Mouse (Mus musculus): ENCODE results near the gene Rps15.
"Not testable (repeated sequence)": the region's sequence is repeated elsewhere in the genome, so short reads cannot be mapped to it uniquely, and the experiment has no call there.

Gene Rps15

GRCm38 (mm10) chr10:80292251-80293146, at the start of gene Rps15:
TSS of gene Rps15 (plus strand) at chr10:80292453.
- DNase-seq: peak; percentile 98

GRCm38 (mm10) chr10:80242607-80243006, 49.6 kb upstream of the Rps15 start:
- no peak for DNase-seq

DNA sequence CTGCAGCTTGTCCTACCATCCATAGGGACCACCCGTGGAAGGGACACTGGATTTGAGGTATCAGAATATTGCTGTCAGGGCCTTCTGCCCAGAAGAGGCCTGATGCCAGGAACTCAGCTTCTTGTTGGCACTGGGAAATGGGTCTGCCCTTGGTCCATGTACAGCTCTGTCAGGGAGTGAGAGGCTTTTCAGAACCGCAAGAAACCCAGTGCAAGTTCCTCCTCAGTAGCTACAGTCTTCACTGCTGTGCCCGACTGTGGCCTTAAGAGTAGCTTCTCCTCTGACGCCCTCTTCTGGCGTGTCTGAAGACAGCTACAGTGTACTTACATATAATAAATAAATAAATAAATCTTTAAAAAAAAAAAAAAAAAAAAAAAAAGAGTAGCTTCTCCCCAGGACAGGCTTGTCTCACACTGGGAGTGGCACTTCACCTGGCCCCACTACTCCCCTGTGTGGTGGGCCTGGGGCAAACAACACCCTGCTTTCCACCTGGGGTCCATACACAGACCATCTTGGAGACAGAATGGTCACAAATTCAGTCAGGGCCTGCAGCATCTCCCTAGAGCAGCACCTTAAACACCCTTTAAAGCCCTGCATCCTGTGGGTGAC, 47.4 kb upstream of the Rps15 start:
- peak; percentile 75 for DNase-seq

DNA sequence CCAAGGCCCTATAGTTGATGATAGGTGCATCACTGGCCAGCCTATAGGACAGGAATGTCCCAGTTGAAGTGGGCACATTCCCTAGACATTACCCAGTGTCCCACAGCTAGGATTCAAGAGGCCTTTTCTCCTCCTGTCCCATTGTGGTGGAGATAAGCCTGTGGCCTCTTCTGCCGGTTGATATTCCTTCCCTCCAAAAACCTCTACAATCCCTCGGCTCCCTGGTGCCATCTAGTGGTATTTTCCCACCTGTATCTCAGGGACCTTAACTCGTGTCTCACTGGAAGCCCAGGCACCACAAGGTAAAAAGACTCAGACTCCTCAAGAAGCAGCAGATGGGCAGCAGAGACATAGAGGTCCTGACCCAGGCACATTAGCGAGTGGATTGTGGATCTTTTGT, 46.7 kb upstream of the Rps15 start:
- peak; percentile 93 for DNase-seq

DNA sequence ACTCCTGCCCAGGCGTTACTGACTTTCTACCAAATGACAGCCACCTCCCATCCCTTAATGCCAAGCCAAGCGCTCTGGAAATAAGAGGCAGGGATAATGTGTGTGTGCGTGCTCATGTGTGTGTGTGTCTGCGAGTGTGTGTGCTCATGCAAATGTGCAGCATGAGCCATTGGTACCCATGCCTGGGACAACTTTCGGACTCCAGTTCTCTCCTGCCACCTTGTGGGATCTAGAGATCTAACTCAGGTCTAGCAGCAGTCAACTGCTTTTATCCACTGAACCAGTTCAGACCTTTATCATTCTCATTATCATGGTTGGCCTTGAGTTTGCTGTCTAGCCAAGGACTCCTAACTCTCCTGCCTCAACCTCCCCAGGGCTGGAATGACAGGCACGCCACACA, 44.4 kb upstream of the Rps15 start:
- peak; percentile 69 for DNase-seq

DNA sequence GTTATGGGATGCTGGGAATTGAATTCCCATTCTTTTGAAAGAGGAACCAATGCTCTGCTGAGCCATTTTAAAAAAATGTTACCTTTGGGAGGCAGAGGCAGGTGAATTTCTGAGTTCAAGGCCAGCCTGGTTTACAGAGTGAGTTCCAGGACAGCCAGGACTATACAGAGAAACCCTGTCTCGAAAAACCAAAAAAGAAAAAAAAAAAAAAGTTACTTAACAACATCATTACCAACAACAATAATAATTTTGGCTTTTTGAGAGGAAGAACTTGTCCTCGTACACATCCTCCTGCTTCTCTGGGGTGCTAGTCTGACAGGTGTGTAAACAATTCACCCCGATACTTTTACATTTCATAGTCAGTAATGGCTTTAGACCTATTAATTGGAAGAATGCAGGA, 43.8 kb upstream of the Rps15 start:
- DNase-seq: not testable (repeated sequence)

DNA sequence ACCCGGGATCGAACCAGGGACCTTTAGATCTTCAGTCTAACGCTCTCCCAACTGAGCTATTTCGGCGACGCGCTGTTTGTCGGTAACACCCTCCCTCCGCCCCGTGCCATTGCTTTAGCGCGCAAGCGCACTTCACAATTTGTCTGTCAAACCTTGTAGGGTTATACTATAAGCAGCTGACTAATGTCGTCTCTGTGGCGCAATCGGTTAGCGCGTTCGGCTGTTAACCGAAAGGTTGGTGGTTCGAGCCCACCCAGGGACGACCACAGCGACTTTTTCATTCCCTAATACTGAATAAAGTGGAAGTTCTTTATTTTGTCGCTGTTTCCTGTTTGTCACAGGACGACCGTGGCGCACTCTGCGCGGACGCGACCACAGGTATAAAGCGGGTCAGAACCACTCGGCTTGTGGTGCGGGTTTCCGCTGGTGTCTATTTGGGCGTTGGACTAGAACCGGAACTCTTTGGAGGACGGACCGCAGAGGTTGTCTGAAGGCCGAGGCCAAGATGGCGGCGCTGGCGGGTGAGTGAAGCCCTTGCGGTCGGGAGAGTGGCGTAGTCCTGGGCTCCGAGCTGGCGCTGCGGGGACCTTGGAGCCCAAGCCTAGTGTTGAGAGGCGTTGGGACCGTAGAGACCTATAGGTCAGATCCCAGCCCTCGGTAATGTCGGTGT, 43.1 kb upstream of the Rps15 start, which contains the start of gene Ndufs7:
Ndufs7 (plus strand) TSS at position 151 of the 670 bp plus-strand sequence.
- peak; percentile 96 for DNase-seq

DNA sequence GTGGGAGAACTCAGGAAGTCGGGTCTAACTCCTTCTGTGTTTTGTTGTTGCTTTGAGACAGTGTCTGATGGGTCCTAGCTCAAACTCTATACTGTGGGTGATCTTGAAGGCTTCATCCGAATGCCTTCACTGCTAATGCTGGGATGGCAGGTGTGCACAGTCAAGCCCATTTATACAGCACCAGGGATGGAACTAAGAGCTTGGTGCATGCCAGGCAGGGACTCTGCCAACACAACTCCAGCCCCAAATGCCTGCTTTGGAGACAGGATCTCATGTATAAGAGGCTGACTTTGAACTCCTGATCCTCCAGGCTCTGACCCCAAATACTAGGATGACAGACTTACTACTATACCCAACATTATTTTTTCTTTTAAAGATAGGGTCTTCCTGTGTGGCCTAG, 42.2 kb upstream of the Rps15 start:
- no peak for DNase-seq

DNA sequence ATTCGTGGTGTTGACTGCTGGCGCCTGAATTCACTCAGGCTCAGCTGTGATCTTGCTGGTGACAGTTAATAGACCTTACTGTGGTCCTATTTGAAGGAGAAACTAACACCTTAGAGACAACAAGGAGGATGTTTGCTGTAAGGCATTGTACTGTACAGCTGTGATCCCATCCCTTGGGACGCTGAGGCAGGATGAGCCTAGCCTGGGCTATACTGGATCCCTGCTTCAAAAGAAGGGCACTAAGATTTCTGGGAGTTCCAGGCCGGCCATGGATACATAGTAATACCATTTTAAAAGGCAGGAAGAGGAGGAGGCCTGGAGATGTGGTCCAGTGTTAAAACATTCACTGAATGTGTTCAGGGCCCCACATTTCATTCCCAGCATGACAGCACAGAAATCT, 41.7 kb upstream of the Rps15 start:
- DNase-seq: no peak

DNA sequence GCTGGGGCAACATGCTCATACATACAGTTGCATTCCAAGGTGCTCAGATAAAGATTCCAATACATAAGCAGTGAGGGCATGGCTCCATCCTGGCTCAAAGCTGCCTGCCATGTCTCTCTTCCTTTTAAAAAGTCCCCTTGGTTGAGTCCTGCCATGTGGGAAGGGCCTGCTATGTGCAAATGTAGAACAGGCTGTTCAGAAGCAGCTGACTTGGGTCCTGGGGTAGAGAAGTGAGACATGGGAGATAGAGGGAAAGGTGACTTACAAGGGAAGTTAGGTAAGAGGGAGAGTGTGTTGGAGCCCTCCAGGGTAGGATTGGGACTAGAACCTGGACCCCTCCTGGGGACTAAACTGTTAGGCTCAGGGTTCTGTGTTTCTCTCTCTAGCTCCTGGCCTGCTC, 40.2 kb upstream of the Rps15 start:
- DNase-seq: no peak

- no peak for DNase-seq
Observed at GRCm38 (mm10) chr10:80252493-80253274, 39.6 kb upstream of the Rps15 start.

DNA sequence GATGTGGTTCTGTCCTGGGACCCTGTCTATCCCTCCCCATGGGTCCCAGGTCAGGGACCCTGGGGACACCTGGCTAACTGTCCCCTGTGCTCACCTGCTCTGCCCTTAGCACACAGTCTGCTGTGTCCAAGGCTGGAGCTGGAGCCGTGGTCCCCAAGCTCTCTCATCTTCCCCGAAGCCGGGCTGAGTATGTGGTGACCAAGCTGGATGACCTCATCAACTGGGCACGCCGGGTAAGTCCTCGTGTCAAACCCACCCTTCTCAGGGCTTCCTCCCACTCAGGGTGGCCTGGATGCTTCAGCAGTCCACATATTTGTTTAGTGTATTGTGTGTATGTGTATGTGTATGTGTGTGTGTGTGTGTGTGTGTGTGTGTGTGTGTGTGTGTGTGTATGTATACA, 38.7 kb upstream of the Rps15 start:
- no peak for DNase-seq

GRCm38 (mm10) chr10:80254331-80255297, 37.6 kb upstream of the Rps15 start:
- DNase-seq: no peak

DNA sequence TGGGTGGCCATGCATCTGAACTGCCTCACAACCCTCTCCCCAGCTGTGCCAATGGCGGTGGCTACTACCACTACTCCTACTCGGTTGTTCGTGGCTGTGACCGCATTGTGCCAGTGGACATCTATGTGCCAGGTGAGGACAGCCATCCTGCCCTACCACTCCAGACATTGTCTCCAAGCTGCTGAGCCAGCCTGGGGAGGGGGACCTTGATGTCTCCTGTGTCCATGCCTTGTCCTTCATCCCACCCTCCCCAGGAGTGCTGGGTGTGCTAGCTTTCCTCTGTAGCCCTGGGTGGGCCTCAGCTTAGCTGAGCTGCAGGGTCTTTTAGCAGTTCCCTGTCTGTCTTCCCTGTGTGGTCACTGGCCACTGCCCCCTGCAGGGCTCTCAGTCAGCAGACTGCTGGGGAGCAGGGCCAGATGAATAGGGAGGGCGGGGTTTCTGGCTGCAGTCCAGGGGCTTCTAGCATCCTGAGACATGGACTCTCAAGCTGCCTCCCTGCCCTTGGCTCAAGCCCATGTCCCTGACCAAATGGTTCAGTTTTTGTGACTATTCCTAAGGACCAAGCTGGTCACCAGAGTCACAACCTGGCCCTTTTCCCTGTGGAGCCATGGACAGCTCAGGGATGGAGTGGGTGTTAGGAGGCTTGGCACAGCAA, 36.2 kb upstream of the Rps15 start:
- DNase-seq: peak; percentile 43

DNA sequence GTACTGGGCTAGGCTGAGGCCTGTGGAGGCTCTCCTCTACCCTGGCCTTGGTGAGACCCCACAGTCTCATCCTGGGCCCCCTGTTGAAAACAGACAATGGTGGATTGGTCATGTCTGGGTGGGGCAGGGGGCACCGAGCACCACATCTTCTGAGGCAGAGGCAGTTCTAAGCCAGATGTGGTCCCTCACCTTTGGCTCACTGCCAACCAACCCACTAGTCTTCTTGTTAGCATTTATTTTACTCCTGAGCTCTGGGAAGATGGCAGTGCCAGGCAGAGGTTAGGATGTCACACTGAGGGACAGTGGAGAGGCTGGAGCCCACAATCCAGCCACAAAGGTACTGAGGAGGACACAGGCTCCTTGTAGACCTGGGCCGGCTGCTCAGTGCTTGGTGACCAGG, 34.3 kb upstream of the Rps15 start:
- DNase-seq: no peak

DNA sequence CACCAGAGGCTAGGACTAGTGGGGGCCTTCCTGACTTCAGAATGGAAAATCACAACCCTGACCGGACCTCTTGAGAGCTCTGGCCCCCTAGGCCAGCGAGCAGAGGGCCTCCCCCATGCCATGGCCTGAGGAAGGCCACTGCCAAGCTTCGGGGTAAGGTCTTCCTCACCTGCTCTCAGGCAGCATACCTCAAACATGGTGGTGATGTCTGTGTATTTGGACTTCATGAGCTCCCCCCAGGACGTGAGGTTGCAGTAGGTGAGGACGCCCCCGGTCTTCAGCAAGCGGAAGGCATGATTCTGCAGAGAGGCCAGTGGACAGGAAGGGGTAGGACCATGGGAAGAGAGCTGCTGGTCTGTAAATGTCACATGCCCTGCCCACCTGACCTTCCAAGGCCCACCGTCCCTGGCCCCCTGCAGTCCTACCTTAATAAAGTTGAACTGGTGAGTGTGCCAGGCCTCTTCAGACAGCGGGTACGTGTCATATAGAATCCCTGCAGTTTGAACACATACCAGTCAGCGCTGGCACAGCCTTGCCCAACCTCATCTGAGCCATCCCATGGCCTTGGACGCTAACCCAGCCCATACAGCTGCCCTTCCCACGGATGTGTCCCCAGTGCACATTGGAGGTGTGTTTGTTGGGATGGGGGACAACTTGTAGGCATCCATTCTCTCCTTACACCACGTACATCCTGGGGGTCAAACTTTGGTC, 33.3 kb upstream of the Rps15 start:
- DNase-seq: no peak

DNA sequence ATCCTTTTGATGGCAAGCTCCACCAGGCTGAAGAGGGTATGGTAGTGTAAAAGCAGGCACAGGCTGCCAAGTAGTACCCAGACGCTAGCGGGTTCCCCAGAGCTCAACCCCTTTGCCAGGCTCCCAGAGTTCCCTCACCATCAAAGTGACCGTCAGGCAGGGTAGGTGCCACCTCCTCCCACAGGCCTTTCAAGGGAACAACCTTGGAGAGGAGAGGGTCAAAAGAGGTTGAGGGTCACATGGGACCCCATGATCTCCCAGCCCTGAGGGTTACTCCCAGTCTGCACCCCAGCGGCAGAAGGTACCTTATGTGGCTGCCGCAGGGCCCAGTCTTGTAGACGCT, 32.8 kb upstream of the Rps15 start:
- DNase-seq: no peak

DNA sequence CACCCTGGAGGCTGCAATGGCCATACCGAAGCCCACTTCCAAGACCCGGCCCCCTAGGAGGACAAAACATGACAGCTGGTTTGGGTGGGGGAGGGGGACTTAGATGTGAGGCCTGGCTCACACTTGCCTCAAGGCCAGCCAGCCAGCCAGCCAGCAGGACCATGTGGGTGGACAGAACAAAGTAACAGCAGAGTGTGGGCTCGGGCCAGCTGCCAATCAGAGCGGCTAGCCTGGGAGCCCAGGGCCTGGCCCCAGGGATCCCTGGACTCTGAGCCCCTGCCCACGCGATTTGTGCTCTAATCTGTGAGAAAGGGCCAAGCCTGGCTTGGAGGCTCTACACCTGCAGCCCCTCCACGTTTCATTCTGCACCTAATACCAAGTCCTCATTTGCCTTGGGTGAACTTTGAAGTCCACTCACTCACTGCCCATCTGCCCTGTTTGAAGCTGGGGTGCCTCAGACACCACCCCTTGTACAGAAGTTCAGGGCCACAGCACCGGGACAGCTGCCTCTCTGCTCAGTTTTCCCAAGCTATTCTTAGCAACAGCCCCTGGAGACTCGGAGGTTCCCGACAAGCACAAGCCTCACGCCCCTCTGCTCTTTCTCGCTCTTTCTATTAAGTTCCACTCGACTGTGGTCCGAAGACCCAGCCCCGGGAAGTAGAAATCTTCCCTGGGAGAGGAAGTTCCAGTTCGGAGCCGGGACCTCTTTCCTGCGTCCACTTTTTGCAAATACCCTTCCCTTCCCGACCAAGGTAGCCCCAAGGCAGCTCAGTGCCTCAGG, 32.2 kb upstream of the Rps15 start:
- peak; percentile 82 for DNase-seq

DNA sequence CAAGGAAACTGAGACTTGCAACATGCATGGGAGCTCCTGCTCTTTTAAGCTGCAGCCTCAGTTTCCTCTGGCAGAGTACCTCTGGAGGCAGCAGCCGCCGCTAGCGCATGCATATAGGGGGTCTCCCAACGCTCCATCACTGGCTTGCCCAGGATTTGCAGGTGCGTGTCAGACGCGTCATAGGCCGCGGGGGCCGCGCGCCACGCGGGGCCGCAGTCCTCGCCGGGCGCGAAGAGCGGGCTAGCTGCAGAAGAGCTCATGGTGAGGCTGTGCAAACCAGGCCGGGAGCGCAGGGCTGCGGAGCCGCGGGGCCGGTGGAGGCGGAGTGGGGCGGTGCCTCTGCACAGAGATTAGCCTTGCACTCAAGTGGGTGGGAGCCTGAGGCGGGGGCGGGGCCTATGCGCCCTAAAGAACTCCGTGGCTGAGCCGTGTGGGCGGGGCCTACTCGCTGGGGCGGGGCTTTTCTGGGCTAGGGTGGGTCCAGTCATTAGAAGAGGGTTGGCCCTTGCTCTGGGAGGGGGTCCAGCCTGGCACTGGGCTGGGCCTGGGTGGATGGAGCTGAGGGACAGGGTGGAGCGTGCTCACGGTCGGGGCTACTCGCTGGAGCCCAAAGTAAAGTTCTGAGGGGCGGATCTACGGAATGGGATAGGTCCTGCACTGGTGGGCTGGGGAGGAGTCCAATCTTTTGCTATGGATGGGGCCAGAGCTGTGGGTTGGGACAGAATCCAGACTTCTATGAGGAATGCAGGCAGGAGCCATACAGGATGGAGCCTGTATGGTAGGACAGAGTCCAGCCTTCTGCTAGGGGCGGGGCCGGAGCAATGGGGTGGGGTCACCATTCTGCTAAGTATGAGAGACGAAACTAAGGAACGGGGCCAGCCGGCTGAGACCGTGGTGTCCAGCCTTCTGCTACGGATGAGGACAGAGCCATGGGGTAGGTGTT, 31.3 kb upstream of the Rps15 start, which contains the start of the genes Gamt and Dazap1:
Gamt (minus strand) TSS at position 371 of the 943 bp plus-strand sequence.
Dazap1 (plus strand) TSS at position 845 of the 943 bp plus-strand sequence.
- DNase-seq: peak; percentile 97
